Mouse (Mus musculus): Measurements from ENCODE around the gene Kcnq1.

GRCm38 (mm10) chr7:143180761-143181160, 74.6 kb downstream of the Kcnq1 start:
- TF ChIP-seq CHD2 (IDR thresholded peaks at IDR 0.05; ENCODE audit: low read depth, low read length) (no peak), ZNF384 (IDR thresholded peaks at IDR 0.05; ENCODE audit: low read depth, low read length) (no peak), ZC3H11A (IDR thresholded peaks at IDR 0.05; ENCODE audit: borderline replicate concordance, low read depth, low read length) (no peak)

All from ES-E14 (cell line).